Mouse (Mus musculus) bone marrow, adult 2 months (tissue): ENCODE results near the gene Gng4.

Source experiments
- CTCF ChIP-seq: fragments of 200-500 bp; IDR thresholded peaks from 2 replicates; pipeline ENCODE4 v1.5.1; 2011; ENCODE audit warnings: low read length, control low read depth; ENCODE audit not compliant: control insufficient read depth, insufficient read depth
- POLR2A ChIP-seq: fragments of 200-500 bp; IDR thresholded peaks from 2 replicates; pipeline ENCODE4 v1.6.1; 2011; ENCODE audit warnings: low read depth, mild to moderate bottlenecking, control low read depth, low read length, borderline replicate concordance; ENCODE audit not compliant: control insufficient read depth

DNA sequence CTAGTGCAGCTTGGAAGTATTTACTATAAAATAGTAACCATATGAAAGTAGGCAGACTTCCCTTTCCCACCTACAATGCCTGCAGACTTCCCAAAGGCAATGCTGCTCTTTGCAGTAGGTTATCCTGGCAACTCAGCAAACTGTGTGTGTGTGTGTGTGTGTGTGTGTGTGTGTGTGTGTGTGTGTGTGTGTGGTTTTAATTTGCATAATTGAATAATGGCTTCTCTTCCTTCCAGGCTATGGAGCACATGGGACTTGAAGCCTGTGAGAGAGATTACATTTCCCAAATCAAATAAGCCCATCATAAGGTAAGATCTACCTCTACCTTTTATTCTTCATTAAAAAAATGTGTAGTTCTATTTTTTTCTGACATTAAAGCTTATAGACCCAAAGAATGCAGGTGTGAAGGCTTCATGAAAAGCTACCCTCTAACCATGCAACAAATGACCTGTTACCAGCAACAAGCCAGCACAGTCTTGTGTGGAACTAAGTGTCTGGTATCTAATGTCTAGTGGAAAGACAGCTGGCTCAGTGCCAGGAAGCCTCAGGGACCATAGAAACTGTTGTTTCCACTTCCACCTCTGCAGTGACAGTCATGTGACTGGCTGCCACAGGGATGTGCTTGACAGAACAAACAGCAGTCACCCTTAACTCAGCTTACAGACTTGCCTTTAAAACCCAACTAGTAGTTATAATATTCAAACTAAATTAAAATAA, 7.9 kb upstream of the Gng4 start:
- no peak for TF ChIP-seq POLR2A
- no peak for TF ChIP-seq CTCF
